In the genomic region with DNA sequence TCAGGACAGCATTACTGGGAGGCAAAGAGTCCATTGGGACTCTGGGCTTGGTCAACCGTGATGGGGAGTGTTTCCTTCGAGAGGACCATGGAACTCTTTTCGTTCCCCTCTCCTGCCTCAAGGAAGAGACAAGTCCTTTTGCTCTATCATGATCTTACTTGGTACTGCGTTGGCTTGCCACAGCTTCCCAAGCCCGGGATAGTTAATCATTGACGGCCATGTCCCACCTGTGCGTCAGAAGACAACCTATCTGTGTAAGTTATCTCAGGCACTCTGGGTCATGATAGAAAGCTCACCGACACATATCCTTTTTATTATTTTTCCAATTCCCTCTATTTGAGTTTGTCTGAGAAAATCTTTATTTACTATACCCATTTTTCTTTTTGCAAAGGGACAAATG, we compare ENCODE assay signal across 19 mouse cellular contexts.
"Had no signal": no experiment of that assay in that cellular context is flagged by ENCODE, and none has a peak within 500 bp of the region (broad histone marks: within the 10 kb centered on the region; RNA-seq: fewer than 3 reads in every experiment).

No protein-coding gene starts in this region.

- H3K27me3 ChIP-seq: midbrain, embryonic 12.5 days; neural tube, embryonic 13.5 days; neural tube, embryonic 15.5 days had no signal

- ATAC-seq: midbrain, embryonic 16.5 days had no signal

- H3K4me3 ChIP-seq: midbrain, embryonic 10.5 days; midbrain, embryonic 12.5 days; myocyte; neural tube, embryonic 13.5 days; neural tube, embryonic 15.5 days had no signal

- H3K4me1 ChIP-seq: midbrain, embryonic 10.5 days; midbrain, embryonic 12.5 days; neural tube, embryonic 13.5 days; neural tube, embryonic 15.5 days had no signal

- H3K36me3 ChIP-seq: midbrain, embryonic 10.5 days; midbrain, embryonic 12.5 days; neural tube, embryonic 13.5 days; neural tube, embryonic 15.5 days had no signal

- H3K27ac ChIP-seq: midbrain, embryonic 10.5 days; midbrain, embryonic 12.5 days; neural tube, embryonic 13.5 days; neural tube, embryonic 15.5 days had no signal

- H3K4me2 ChIP-seq: lung, embryonic 14.5 days; midbrain, embryonic 12.5 days; neural tube, embryonic 13.5 days; neural tube, embryonic 15.5 days had no signal

- H3K9me3 ChIP-seq: midbrain, embryonic 10.5 days; midbrain, embryonic 12.5 days; neural tube, embryonic 13.5 days; neural tube, embryonic 15.5 days had no signal

- DNase-seq: lung, adult 18-20 months; lung, embryonic 14.5 days; lung, postnatal 10 days; lung, postnatal 4 days; midbrain, embryonic 14.5 days; retina, postnatal 1 day; right cerebral cortex, adult 18-20 months; right cerebral cortex, postnatal 25 days; right cerebral cortex, postnatal 4 days; spleen, adult 18-20 months; thymus, adult 18-20 months; thymus, postnatal 14 days; thymus, postnatal 36 days had no signal

- H3K9ac ChIP-seq: lung, embryonic 14.5 days; midbrain, embryonic 12.5 days; neural tube, embryonic 13.5 days; neural tube, embryonic 15.5 days had no signal
